Mouse (Mus musculus) left cerebral cortex, postnatal 25 days (tissue): Measurements from ENCODE around the gene Cercam. TPM values are rescaled to one million over a fixed set of nuclear protein-coding genes. Genes with fewer than 3 reads are reported as not detected.
"Not testable (repeated sequence)": the region's sequence is repeated elsewhere in the genome, so short reads cannot be mapped to it uniquely, and the experiment has no call there.

Experiments used
- DNase-seq, 2 experiments: peaks; one replicate each; pipeline ENCODE4 v3.0.0; 2022; ENCODE audit warnings: low spot score in 2 of 2, mixed read lengths in 1 of 2
- intact Hi-C: fragments of 180-260 bp; cut with DNase I; formaldehyde crosslinking; loops from one replicate; pipeline ENCODE4 v1.15.1; 2025
- microRNA-seq, 2 experiments: library from miRNA; unstranded; fragments of <30 nt; microRNA quantifications; one replicate each; pipeline ENCODE4 v1.2.0; 2022
- total RNA-seq, 2 experiments: library from RNA; stranded (reverse); gene quantifications; 2 replicates each; pipeline ENCODE4 v1.2.3; 2021

Cercam gene
- total RNA-seq, 2 experiments from 2014 or later: 4.6 to 5.8 TPM

GRCm38 (mm10) chr2:29889066-29889944 lies 20.3 kb downstream of the Cercam start, which contains the start of gene Odf2:
Gene Odf2, plus strand, starts transcription at chr2:29889221.
- DNase-seq: peak; percentile 99
- intact Hi-C loops: no loop called here

- intact Hi-C loops: loop anchor here (2.0 kb wide), 1 partner anchor 75 kb away; the partner anchor contains the start of gene Sptan1
- peak; percentile 84 to 88 for DNase-seq
These were observed 21.2 kb downstream of the Cercam start for GRCm38 (mm10) chr2:29889991-29890833.

- no peak for DNase-seq
- intact Hi-C loops: loop anchor here (2.0 kb wide), 1 partner anchor 73 kb away; the partner anchor contains the start of gene Sptan1
These were observed 22.8 kb downstream of the Cercam start for GRCm38 (mm10) chr2:29891773-29892172.

- DNase-seq: no peak
- intact Hi-C loops: no loop called here
These were observed 27.1 kb downstream of the Cercam start for GRCm38 (mm10) chr2:29896071-29896470.

- intact Hi-C loops: no loop called here
- DNase-seq: no peak
These were observed 28.4 kb downstream of the Cercam start for GRCm38 (mm10) chr2:29897366-29897765.

GRCm38 (mm10) chr2:29898081-29898480 lies 29.1 kb downstream of the Cercam start:
- no peak for DNase-seq
- intact Hi-C loops: no loop called here

- no peak for DNase-seq
- intact Hi-C loops: no loop called here
These were observed 33.2 kb downstream of the Cercam start for GRCm38 (mm10) chr2:29902194-29902593.

GRCm38 (mm10) chr2:29908171-29908570 lies 39.2 kb downstream of the Cercam start:
- DNase-seq: not testable (repeated sequence)

GRCm38 (mm10) chr2:29910042-29910441 lies 41.1 kb downstream of the Cercam start:
- DNase-seq: no peak
- intact Hi-C loops: no loop called here

More at GRCm38 (mm10) chr2:29908171-29908570, 39.2 kb downstream of the Cercam start:
- intact Hi-C loops: not testable (repeated sequence)

GRCm38 (mm10) chr2:29917621-29918020 lies 48.7 kb downstream of the Cercam start:
- intact Hi-C loops: no loop called here
- DNase-seq: no peak

- intact Hi-C loops: no loop called here
- DNase-seq: peak in 1 of 2 experiments; percentile 19
These were observed 53.0 kb downstream of the Cercam start for GRCm38 (mm10) chr2:29922011-29922410.

- no peak for DNase-seq
- intact Hi-C loops: no loop called here
These were observed 57.6 kb downstream of the Cercam start for GRCm38 (mm10) chr2:29926542-29926941.

- intact Hi-C loops: no loop called here
- DNase-seq: no peak
These were observed 61.5 kb downstream of the Cercam start for GRCm38 (mm10) chr2:29930506-29930905.

- DNase-seq: no peak
- intact Hi-C loops: no loop called here
These were observed 62.2 kb downstream of the Cercam start for GRCm38 (mm10) chr2:29931194-29931593.

Small RNAs within 50 kb of the gene (microRNA-seq; reads per million reads assigned to microRNA genes)
- gene Mir219a-2: 0 to 0.34 reads per million in 2 experiments
- 0 reads per million in 2 experiments for gene Mir219b

Other genes with a start within 250 kb of the Cercam start
- 100 to 1,000 TPM; 110 TPM for gene Rapgef1, start 249.4 kb upstream of the Cercam start, total RNA-seq
- 1 to 10 TPM; 1.9 to 2.2 TPM for gene Gm13420, start 117.5 kb upstream of the Cercam start, total RNA-seq
- not detected for gene Gm13547, start 109.9 kb upstream of the Cercam start, total RNA-seq
- gene Coq4, start 81.7 kb upstream of the Cercam start, total RNA-seq: 10 to 100 TPM; 28.1 to 28.9 TPM
- 10 to 100 TPM; 39.3 to 44.9 TPM for gene Trub2, start 80.7 kb upstream of the Cercam start, total RNA-seq
- 10 to 100 TPM; 82.2 to 84.1 TPM for gene Slc27a4, start 66.5 kb upstream of the Cercam start, total RNA-seq
- gene Urm1, start 49.1 kb upstream of the Cercam start, total RNA-seq: 10 to 100 TPM; 52.5 to 53.9 TPM
- 10 to 100 TPM; 86.9 to 96.3 TPM for gene Odf2, start 20.1 kb downstream of the Cercam start, total RNA-seq
- gene Gle1, start 66.3 kb downstream of the Cercam start, total RNA-seq: 10 to 100 TPM; 40.9 to 42.6 TPM
- gene Sptan1, start 96.4 kb downstream of the Cercam start, total RNA-seq: 100 to 1,000 TPM; 940 to 943 TPM
- 10 to 100 TPM; 37.4 to 37.9 TPM for gene Wdr34, start 179.7 kb downstream of the Cercam start, total RNA-seq
- 100 to 1,000 TPM; 186 to 193 TPM for gene Set, start 188.2 kb downstream of the Cercam start, total RNA-seq
- gene Pkn3, start 208.5 kb downstream of the Cercam start, total RNA-seq: 1 to 10 TPM; 1.6 to 2.4 TPM
- 1 to 10 TPM; 8.5 to 8.8 TPM for gene Zdhhc12, start 224.5 kb downstream of the Cercam start, total RNA-seq